Mouse (Mus musculus): Measurements from ENCODE around the gene Adipor1. TPM values are rescaled to one million over a fixed set of nuclear protein-coding genes. Genes with fewer than 3 reads are reported as not detected.
"Not testable (repeated sequence)": the region's sequence is repeated elsewhere in the genome, so short reads cannot be mapped to it uniquely, and the experiment has no call there.

Adipor1 gene
- polyA plus RNA-seq, 1 experiment = 87.5 TPM

GRCm38 (mm10) chr1:134418414-134418975 lies 3.3 kb downstream of the Adipor1 start:
- TF ChIP-seq POLR2A (IDR thresholded peaks at IDR 0.05; ENCODE audit: low read depth, low read length) (no peak), CTCF (IDR thresholded peaks at IDR 0.05; ENCODE audit: borderline replicate concordance, insufficient read depth, low read length) (no peak)

GRCm38 (mm10) chr1:134419176-134419575 lies 4.0 kb downstream of the Adipor1 start:
- Histone ChIP-seq H3K27ac (ENCODE audit: insufficient read depth, low read length) (peak overlapping the region; percentile 68), H3K4me1 (ENCODE audit: control insufficient read depth, insufficient read depth, low read length) (peaks cover 31% of the 10 kb centered on the region), H3K4me3 (ENCODE audit: insufficient read depth, low read length) (no peak overlapping the region)
- TF ChIP-seq POLR2A (IDR thresholded peaks at IDR 0.05; ENCODE audit: low read depth, low read length) (no peak), CTCF (IDR thresholded peaks at IDR 0.05; ENCODE audit: borderline replicate concordance, insufficient read depth, low read length) (no peak)

More at GRCm38 (mm10) chr1:134418414-134418975, 3.3 kb downstream of the Adipor1 start:
- peak overlapping the region; percentile 68 for H3K27ac ChIP-seq (ENCODE audit: insufficient read depth, low read length)
- H3K4me1 ChIP-seq (ENCODE audit: control insufficient read depth, insufficient read depth, low read length) = peaks cover 32% of the 10 kb centered on the region
- H3K4me3 ChIP-seq (ENCODE audit: insufficient read depth, low read length) = no peak overlapping the region

GRCm38 (mm10) chr1:134419751-134420458 lies 4.7 kb downstream of the Adipor1 start:
- TF ChIP-seq POLR2A (IDR thresholded peaks at IDR 0.05; ENCODE audit: low read depth, low read length) (no peak), CTCF (IDR thresholded peaks at IDR 0.05; ENCODE audit: borderline replicate concordance, insufficient read depth, low read length) (no peak)
- Histone ChIP-seq H3K27ac (ENCODE audit: insufficient read depth, low read length) (peak overlapping the region; percentile 68), H3K4me1 (ENCODE audit: control insufficient read depth, insufficient read depth, low read length) (peaks cover 27% of the 10 kb centered on the region), H3K4me3 (ENCODE audit: insufficient read depth, low read length) (no peak overlapping the region)

- H3K27ac ChIP-seq (ENCODE audit: insufficient read depth, low read length) = no peak overlapping the region
- TF ChIP-seq CTCF (IDR thresholded peaks at IDR 0.05; ENCODE audit: borderline replicate concordance, insufficient read depth, low read length) (no peak), POLR2A (IDR thresholded peaks at IDR 0.05; ENCODE audit: low read depth, low read length) (no peak)
- peaks cover 14% of the 10 kb centered on the region for H3K4me1 ChIP-seq (ENCODE audit: control insufficient read depth, insufficient read depth, low read length)
- H3K4me3 ChIP-seq (ENCODE audit: insufficient read depth, low read length) = no peak overlapping the region
Measured at GRCm38 (mm10) chr1:134423911-134424310, 8.7 kb downstream of the Adipor1 start.

GRCm38 (mm10) chr1:134426289-134426688 lies 11.1 kb downstream of the Adipor1 start:
- H3K4me1 ChIP-seq (ENCODE audit: control insufficient read depth, insufficient read depth, low read length) = no peaks in the 10 kb centered on the region
- no peak for TF ChIP-seq POLR2A (IDR thresholded peaks at IDR 0.05; ENCODE audit: low read depth, low read length)
- TF ChIP-seq CTCF (IDR thresholded peaks at IDR 0.05; ENCODE audit: borderline replicate concordance, insufficient read depth, low read length) = no peak
- H3K4me3 ChIP-seq (ENCODE audit: insufficient read depth, low read length) = no peak overlapping the region
- H3K27ac ChIP-seq (ENCODE audit: insufficient read depth, low read length) = no peak overlapping the region

- H3K4me3 ChIP-seq (ENCODE audit: insufficient read depth, low read length) = no peak overlapping the region
- no peak overlapping the region for H3K27ac ChIP-seq (ENCODE audit: insufficient read depth, low read length)
- TF ChIP-seq CTCF (IDR thresholded peaks at IDR 0.05; ENCODE audit: borderline replicate concordance, insufficient read depth, low read length) (no peak), POLR2A (IDR thresholded peaks at IDR 0.05; ENCODE audit: low read depth, low read length) (no peak)
- no peaks in the 10 kb centered on the region for H3K4me1 ChIP-seq (ENCODE audit: control insufficient read depth, insufficient read depth, low read length)
Measured at GRCm38 (mm10) chr1:134433002-134433401, 17.8 kb downstream of the Adipor1 start.

GRCm38 (mm10) chr1:134433473-134433872 lies 18.3 kb downstream of the Adipor1 start:
- H3K4me1 ChIP-seq (ENCODE audit: control insufficient read depth, insufficient read depth, low read length) = no peaks in the 10 kb centered on the region
- no peak overlapping the region for H3K4me3 ChIP-seq (ENCODE audit: insufficient read depth, low read length)
- H3K27ac ChIP-seq (ENCODE audit: insufficient read depth, low read length) = no peak overlapping the region

GRCm38 (mm10) chr1:134435414-134435813 lies 20.2 kb downstream of the Adipor1 start:
- Histone ChIP-seq H3K4me1 (ENCODE audit: control insufficient read depth, insufficient read depth, low read length) (no peaks in the 10 kb centered on the region), H3K27ac (ENCODE audit: insufficient read depth, low read length) (no peak overlapping the region)
- TF ChIP-seq POLR2A (IDR thresholded peaks at IDR 0.05; ENCODE audit: low read depth, low read length) (no peak), CTCF (IDR thresholded peaks at IDR 0.05; ENCODE audit: borderline replicate concordance, insufficient read depth, low read length) (no peak)

More at GRCm38 (mm10) chr1:134433473-134433872, 18.3 kb downstream of the Adipor1 start:
- TF ChIP-seq CTCF (IDR thresholded peaks at IDR 0.05; ENCODE audit: borderline replicate concordance, insufficient read depth, low read length) (no peak), POLR2A (IDR thresholded peaks at IDR 0.05; ENCODE audit: low read depth, low read length) (no peak)

GRCm38 (mm10) chr1:134440437-134440836 lies 25.3 kb downstream of the Adipor1 start:
- Histone ChIP-seq H3K4me1 (ENCODE audit: control insufficient read depth, insufficient read depth, low read length) (no peaks in the 10 kb centered on the region), H3K27ac (ENCODE audit: insufficient read depth, low read length) (no peak overlapping the region), H3K4me3 (ENCODE audit: insufficient read depth, low read length) (no peak overlapping the region)
- TF ChIP-seq POLR2A (IDR thresholded peaks at IDR 0.05; ENCODE audit: low read depth, low read length) (no peak), CTCF (IDR thresholded peaks at IDR 0.05; ENCODE audit: borderline replicate concordance, insufficient read depth, low read length) (no peak)

More at GRCm38 (mm10) chr1:134435414-134435813, 20.2 kb downstream of the Adipor1 start:
- H3K4me3 ChIP-seq (ENCODE audit: insufficient read depth, low read length) = no peak overlapping the region

- H3K4me1 ChIP-seq (ENCODE audit: control insufficient read depth, insufficient read depth, low read length); H3K4me3 ChIP-seq (ENCODE audit: insufficient read depth, low read length); H3K27ac ChIP-seq (ENCODE audit: insufficient read depth, low read length): not testable (repeated sequence)
Measured at GRCm38 (mm10) chr1:134441737-134442136, 26.6 kb downstream of the Adipor1 start.
